Mouse (Mus musculus): ENCODE measurements at regions not wholly inside any gene's neighbourhood (a gene's known extent, or its start where the extent isn't known, plus 50 kb on each side); places are given as distances from the start of the nearest gene placed in this dataset.
"Not testable (repeated sequence)": the region's sequence is repeated elsewhere in the genome, so short reads cannot be mapped to it uniquely, and the experiment has no call there.

DNA sequence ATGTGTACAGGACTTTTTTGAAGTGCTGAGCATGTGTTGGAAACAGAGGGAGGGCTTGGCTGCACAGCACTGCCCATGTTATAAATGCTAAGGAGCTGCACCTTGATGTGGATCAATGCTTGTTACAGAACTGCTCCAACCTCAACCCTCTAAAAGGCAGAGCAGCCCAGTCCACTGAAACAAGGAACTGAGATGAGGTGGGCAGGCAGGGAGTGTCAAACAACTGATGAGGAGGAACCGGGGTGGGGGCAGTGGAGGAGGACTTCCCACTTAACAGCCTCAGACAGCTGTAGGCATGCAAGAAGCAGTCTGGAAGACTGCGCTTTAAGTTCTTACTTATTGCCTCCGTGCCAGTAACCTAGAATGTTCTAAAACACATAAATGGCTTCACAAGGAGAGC lies 51.1 kb upstream of the AU015836 start:
- H3K27ac ChIP-seq (ENCODE audit: low read length); H3K36me3 ChIP-seq (ENCODE audit: control insufficient read depth, insufficient read depth, low read length); H3K27me3 ChIP-seq (ENCODE audit: control insufficient read depth, insufficient read depth, low read length); H3K9ac ChIP-seq (ENCODE audit: low read length); H3K4me3 ChIP-seq (replicated peaks; ENCODE audit: low read length); H3K9me3 ChIP-seq (replicated peaks; ENCODE audit: control insufficient read depth, low read length); H3K4me1 ChIP-seq (ENCODE audit: control insufficient read depth, insufficient read depth, low read length); H3K4me2 ChIP-seq (ENCODE audit: low read depth, low read length); ATAC-seq (ENCODE audit: insufficient read depth, low FRiP score): not testable (repeated sequence)
- WGBS: 66% methylated on average over 3 of the region's 3 CpGs

All from stomach, embryonic 16.5 days (tissue).